Comparison of ENCODE assay signal across 30 mouse cellular contexts in genomic region chr14:103556609-103557008, GRCm38 (mm10). TPM values are rescaled to one million over a fixed set of nuclear protein-coding genes. Genes with fewer than 3 reads are reported as not detected.
DNase-seq lines count a peak whose midpoint lies in the region; ATAC-seq and TF ChIP-seq lines count a peak whose summit lies in the region.
"Had no signal": no experiment of that assay in that cellular context is flagged by ENCODE, and none has a peak within 500 bp of the region (broad histone marks: within the 10 kb centered on the region; RNA-seq: fewer than 3 reads in every experiment).

No protein-coding gene starts in this region.

- no peaks in the 10 kb centered on the region for H3K36me3 ChIP-seq in forebrain, embryonic 15.5 days
- H3K36me3 ChIP-seq in forebrain, embryonic 10.5 days (replicated peaks), result no peaks in the 10 kb centered on the region
- no peaks in the 10 kb centered on the region for H3K36me3 ChIP-seq in hindbrain, postnatal 0 days (ENCODE audit: insufficient read depth, low read length)
- H3K36me3 ChIP-seq in hindbrain, embryonic 13.5 days, result no peaks in the 10 kb centered on the region
- H3K36me3 ChIP-seq in CH12.LX (replicated peaks in 1 of 2; ENCODE audit: control insufficient read depth in 1 of 2, insufficient read depth in 1 of 2, low read length in 1 of 2), result no peaks in the 10 kb centered on the region
- H3K36me3 ChIP-seq: embryonic facial prominence, embryonic 13.5 days; heart, embryonic 13.5 days; midbrain, embryonic 10.5 days; stomach, embryonic 15.5 days had no signal

- TF ChIP-seq RAD21 in CH12.LX (IDR thresholded peaks at IDR 0.05; ENCODE audit: low read depth, low read length), result no peak

- in situ Hi-C loops in CH12.LX (cut with MboI; ENCODE audit: low pct_ligation_motif_present, low pct_unique_long_range_greater_than_20kb, low sequenced_read_pairs), result loop anchor here (5.0 kb wide), 1 partner anchor 141 kb away; no protein-coding TSS in a partner anchor

- H3K79me2 ChIP-seq in CH12.LX (replicated peaks; ENCODE audit: control insufficient read depth, extremely low read depth, insufficient read depth, poor library complexity, severe bottlenecking), result no peaks in the 10 kb centered on the region

- no peak for TF ChIP-seq POLR2A in CH12.LX (IDR thresholded peaks at IDR 0.05; ENCODE audit: low read depth, low read length)

- TF ChIP-seq EP300 in CH12.LX (IDR thresholded peaks at IDR 0.05; ENCODE audit: low read length), result no peak

- no peak for TF ChIP-seq CTCF in hindbrain, postnatal 0 days (IDR thresholded peaks at IDR 0.05; ENCODE audit: low read depth)
- TF ChIP-seq CTCF in CH12.LX (conservative IDR thresholded peaks at IDR 0.05 in 1 of 2, IDR thresholded peaks at IDR 0.05 in 1 of 2; ENCODE audit: low read depth in 2 of 2, low read length in 2 of 2), result no peak

- dilution Hi-C loops in CH12.LX (cut with MboI; ENCODE audit: extremely low pct_ligation_motif_present, extremely low pct_unique_long_range_greater_than_20kb, low sequenced_read_pairs), result loop anchor here (25.0 kb wide), 1 partner anchor 406 kb away; no protein-coding TSS in a partner anchor

- H3K27ac ChIP-seq in forebrain, embryonic 15.5 days (replicated peaks), result no peak overlapping the region
- H3K27ac ChIP-seq in forebrain, embryonic 10.5 days, result no peak overlapping the region
- no peak overlapping the region for H3K27ac ChIP-seq in hindbrain, postnatal 0 days
- H3K27ac ChIP-seq in hindbrain, embryonic 13.5 days, result no peak overlapping the region
- no peak overlapping the region for H3K27ac ChIP-seq in CH12.LX (ENCODE audit: insufficient read depth, low read depth)
- H3K27ac ChIP-seq: embryonic facial prominence, embryonic 13.5 days; heart, adult 2 months; heart, embryonic 13.5 days; kidney, postnatal 0 days; liver, embryonic 14.5 days; midbrain, embryonic 10.5 days; stomach, embryonic 15.5 days had no signal

- no peak overlapping the region for H3K4me3 ChIP-seq in forebrain, embryonic 15.5 days
- H3K4me3 ChIP-seq in forebrain, embryonic 10.5 days, result no peak overlapping the region
- no peak overlapping the region for H3K4me3 ChIP-seq in hindbrain, postnatal 0 days (ENCODE audit: low read length)
- H3K4me3 ChIP-seq in hindbrain, embryonic 13.5 days, result no peak overlapping the region
- no peak overlapping the region for H3K4me3 ChIP-seq in CH12.LX (replicated peaks in 1 of 3; ENCODE audit: low read depth in 2 of 3, low read length in 2 of 3, poor library complexity in 1 of 3)
- H3K4me3 ChIP-seq: embryonic facial prominence, embryonic 13.5 days; heart, adult 2 months; heart, embryonic 13.5 days; midbrain, embryonic 10.5 days; stomach, embryonic 15.5 days had no signal

- H3K4me2 ChIP-seq in forebrain, embryonic 15.5 days (replicated peaks), result no peak overlapping the region
- no peak overlapping the region for H3K4me2 ChIP-seq in hindbrain, postnatal 0 days (ENCODE audit: low read depth, low read length)
- H3K4me2 ChIP-seq in hindbrain, embryonic 13.5 days, result no peak overlapping the region
- no peak overlapping the region for H3K4me2 ChIP-seq in CH12.LX (ENCODE audit: insufficient read depth, low read depth, poor library complexity, severe bottlenecking)
- H3K4me2 ChIP-seq: embryonic facial prominence, embryonic 13.5 days; heart, embryonic 13.5 days; lung, embryonic 14.5 days; stomach, embryonic 15.5 days had no signal

- ATAC-seq in forebrain, embryonic 15.5 days (replicated peaks), result 0 out of 2 replicates have a peak, but pooled peaks have one; percentile 33
- no peak; the same call in 1 of the 2 replicates for ATAC-seq in hindbrain, postnatal 0 days
- no peak for ATAC-seq in hindbrain, embryonic 13.5 days (ENCODE audit: low FRiP score)
- no peak for ATAC-seq in granulocyte monocyte progenitor cell, adult 5-6 weeks (replicated peaks; ENCODE audit: poor library complexity, severe bottlenecking)
- ATAC-seq: intestine, embryonic 16.5 days had no signal

- H3K27me3 ChIP-seq in forebrain, embryonic 15.5 days, result no peaks in the 10 kb centered on the region
- H3K27me3 ChIP-seq in forebrain, embryonic 10.5 days (ENCODE audit: poor library complexity, severe bottlenecking), result no peaks in the 10 kb centered on the region
- no peaks in the 10 kb centered on the region for H3K27me3 ChIP-seq in hindbrain, postnatal 0 days (ENCODE audit: insufficient read depth, low read length)
- H3K27me3 ChIP-seq in hindbrain, embryonic 13.5 days, result no peaks in the 10 kb centered on the region
- H3K27me3 ChIP-seq in CH12.LX (replicated peaks), result no peaks in the 10 kb centered on the region
- H3K27me3 ChIP-seq: embryonic facial prominence, embryonic 13.5 days; heart, embryonic 13.5 days; stomach, embryonic 15.5 days had no signal

- no peak for DNase-seq in forebrain, embryonic 10.5 days (ENCODE audit: extremely low spot score, low spot score)
- peak; percentile 21 for DNase-seq in hindbrain, postnatal 0 days (ENCODE audit: low spot score)
- DNase-seq in CH12.LX (ENCODE audit: extremely low read depth) (no peak), R1 (ENCODE audit: low read depth, low spot score) (peak; percentile 14)
- no peak for DNase-seq in cerebellum, postnatal 4 days (ENCODE audit: low spot score in 2 of 2)
- DNase-seq: adrenal gland, postnatal 10 days; cerebellum, adult 11 months; cerebellum, adult 9-10 months; cerebellum, postnatal 36 days; gastrocnemius, postnatal 25 days; heart, adult 2 months; heart, postnatal 10 days; kidney, adult 8-10 months; kidney, postnatal 4 days; layer of hippocampus, postnatal 36 days; liver; lung, embryonic 14.5 days; lung, postnatal 14 days; right cerebral cortex, postnatal 25 days had no signal

- H3K4me1 ChIP-seq in forebrain, embryonic 15.5 days, result peaks cover 31% of the 10 kb centered on the region
- peaks cover 4% of the 10 kb centered on the region; the same call in 1 of the 2 replicates for H3K4me1 ChIP-seq in forebrain, embryonic 10.5 days
- H3K4me1 ChIP-seq in hindbrain, postnatal 0 days (ENCODE audit: insufficient read depth, low read length), result 0 out of 2 replicates have a peak, but pooled peaks cover 3% of the 10 kb centered on the region
- H3K4me1 ChIP-seq in hindbrain, embryonic 13.5 days (replicated peaks), result peaks cover 11% of the 10 kb centered on the region
- H3K4me1 ChIP-seq in CH12.LX (ENCODE audit: control insufficient read depth in 1 of 2, insufficient read depth in 2 of 2), result peaks cover 6 to 8% of the 10 kb centered on the region in 2 experiments; a peak in 3 of 4 replicates
- H3K4me1 ChIP-seq: heart, embryonic 13.5 days; stomach, embryonic 15.5 days had no signal

- H3K9me3 ChIP-seq in forebrain, embryonic 15.5 days, result no peaks in the 10 kb centered on the region
- H3K9me3 ChIP-seq in forebrain, embryonic 10.5 days, result no peaks in the 10 kb centered on the region
- H3K9me3 ChIP-seq in hindbrain, postnatal 0 days (ENCODE audit: low read length), result no peaks in the 10 kb centered on the region
- no peaks in the 10 kb centered on the region for H3K9me3 ChIP-seq in hindbrain, embryonic 13.5 days
- no peaks in the 10 kb centered on the region for H3K9me3 ChIP-seq in CH12.LX (replicated peaks; ENCODE audit: low read length)
- H3K9me3 ChIP-seq: embryonic facial prominence, embryonic 13.5 days; heart, embryonic 13.5 days; midbrain, embryonic 10.5 days; stomach, embryonic 15.5 days had no signal

- 28% methylated on average over 5 of the region's 5 CpGs for WGBS in forebrain, embryonic 15.5 days
- WGBS in forebrain, embryonic 10.5 days, result 57% methylated on average over 5 of the region's 5 CpGs
- WGBS in hindbrain, postnatal 0 days, result 22% methylated on average over 5 of the region's 5 CpGs
- 45% methylated on average over 5 of the region's 5 CpGs for WGBS in hindbrain, embryonic 13.5 days

- H3K9ac ChIP-seq in forebrain, embryonic 15.5 days (replicated peaks), result no peak overlapping the region
- H3K9ac ChIP-seq in hindbrain, postnatal 0 days (replicated peaks; ENCODE audit: low read length), result no peak overlapping the region
- no peak overlapping the region for H3K9ac ChIP-seq in hindbrain, embryonic 13.5 days
- no peak overlapping the region for H3K9ac ChIP-seq in CH12.LX (ENCODE audit: insufficient read depth, low read depth)
- H3K9ac ChIP-seq: embryonic facial prominence, embryonic 13.5 days; heart, embryonic 13.5 days; liver, embryonic 14.5 days; lung, embryonic 14.5 days; stomach, embryonic 15.5 days had no signal

TF ChIP-seq in CH12.LX, 34 proteins besides CTCF, POLR2A, EP300 and RAD21:
- TF ChIP-seq SIN3A (IDR thresholded peaks at IDR 0.05; ENCODE audit: low read length) (no peak), ZC3H11A (IDR thresholded peaks at IDR 0.05; ENCODE audit: low read depth, low read length) (no peak), BHLHE40 (IDR thresholded peaks at IDR 0.05; ENCODE audit: low read depth, low read length) (0 out of 2 replicates have a peak, but pooled peaks have one; percentile 16)

RNA-seq across cellular contexts. Expression of gene Scel, which starts 43.5 kb away (rescaled TPM):
- 0.08 TPM in 1 of 2 replicates, not detected in the other for polyA plus RNA-seq in forebrain, embryonic 15.5 days (2015; fragmentation: Nextera tagmentation; extraction: Ambion mirVana)
- polyA plus RNA-seq in forebrain, embryonic 10.5 days (2016; fragmentation: Nextera tagmentation; extraction: Ambion mirVana), result 0.09 and 0.20 TPM in 2 replicates
- 0.14 and 0.42 TPM in 2 replicates for total RNA-seq in hindbrain, postnatal 0 days (2014; rRNA removed)
- polyA plus RNA-seq in hindbrain, postnatal 0 days (2015; fragmentation: Nextera tagmentation; extraction: Ambion mirVana), result 0.35 and 0.44 TPM in 2 replicates
- polyA plus RNA-seq in hindbrain, embryonic 13.5 days (2015; fragmentation: Nextera tagmentation; extraction: Ambion mirVana), result 0.08 and 0.16 TPM in 2 replicates
- 0.04 and 0.13 TPM in 2 replicates for total RNA-seq in CH12.LX (2012; rRNA removed)
- total RNA-seq in CH12.LX (2014; rRNA removed), result 0.31 and 0.62 TPM in 2 replicates
- polyA plus RNA-seq in CH12.LX (2012; ENCODE audit: insufficient read length, low read depth), result 0.30 and 0.31 TPM in 2 replicates
- total RNA-seq in granulocyte monocyte progenitor cell, adult 5-6 weeks (2014; fragmentation: Nextera tagmentation), result 0.38 TPM in 1 of 2 replicates, not detected in the other
- 0.09 TPM in 1 of 2 replicates, not detected in the other for total RNA-seq in granulocyte monocyte progenitor cell, adult 5-6 weeks (2017)
- total RNA-seq: adrenal gland, postnatal 10 days; hematopoietic stem cell, adult 5-6 weeks had no signal

Comparison
In these comparisons a context has a peak if more than half of its experiments do, and no peak if none do; other contexts are left out.
1. DNase-seq: peak in hindbrain, postnatal 0 days (single experiment) and R1 (single experiment); none in forebrain, embryonic 10.5 days (single experiment), CH12.LX (single experiment) and cerebellum, postnatal 4 days (0 of 2).